Mouse (Mus musculus): ENCODE measurements around the gene Lrrc1. TPM values are rescaled to one million over a fixed set of nuclear protein-coding genes. Genes with fewer than 3 reads are reported as not detected.

Lrrc1 gene
- polyA plus RNA-seq (2017; shearing (Covaris generic)): 8.1 TPM

GRCm38 (mm10) chr9:77544354-77545067 lies at the start of gene Lrrc1:
TSS of gene Lrrc1 (minus strand) at chr9:77544870.

Other genes starting within 250 kb of the Lrrc1 start
- gene Mlip, start 191.9 kb downstream of the Lrrc1 start, polyA plus RNA-seq (2017; shearing (Covaris generic)): not detected
- not detected for gene Klhl31, start 91.6 kb upstream of the Lrrc1 start, polyA plus RNA-seq (2017; shearing (Covaris generic))
- 3.2 TPM for gene Gclc, start 209.7 kb upstream of the Lrrc1 start, polyA plus RNA-seq (2017; shearing (Covaris generic))

All from inflammation-experienced regulatory T-cells, adult 16 weeks (primary cell).